Mouse (Mus musculus) cerebellum, adult (tissue): Measurements from ENCODE around the gene Gtf2a2.

Source experiments
- ATAC-seq: cut with Nextera tagmentation; 2 replicates; pipeline ENCODE4 v1.9.2; 2017; ENCODE audit warnings: mild to moderate bottlenecking, moderate library complexity, mixed read lengths; ENCODE audit not compliant: insufficient number of reproducible peaks, low FRiP score, low TSS enrichment

Gtf2a2 gene

DNA sequence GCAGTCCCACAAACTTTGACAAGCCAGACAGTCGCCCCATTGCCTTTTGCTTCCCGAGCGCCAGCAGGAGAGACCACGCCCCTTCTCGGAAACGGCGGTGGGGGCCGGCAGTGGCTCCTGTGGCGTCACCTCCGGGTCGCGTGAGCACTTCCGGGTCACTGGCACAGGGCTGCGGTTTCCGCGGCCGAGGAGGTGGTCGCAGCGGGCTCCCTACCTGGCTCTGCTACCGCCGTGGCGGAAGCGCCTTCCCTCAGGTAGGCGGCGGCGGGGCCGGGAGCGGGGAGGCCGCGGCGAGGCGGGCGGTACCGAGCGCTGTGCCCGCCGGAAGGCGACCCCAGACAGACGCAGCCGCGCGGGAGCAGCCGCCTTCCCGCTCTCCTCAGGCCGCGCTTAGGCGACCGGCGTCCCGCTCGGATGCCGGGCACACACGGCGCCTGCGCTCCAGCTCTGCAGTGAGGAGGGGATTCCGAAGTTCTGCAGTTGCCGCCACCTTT is at the start of gene Gtf2a2:
Gtf2a2 (plus strand) TSS at position 143 of the 494 bp plus-strand sequence.
- ATAC-seq = peak; percentile 92

DNA sequence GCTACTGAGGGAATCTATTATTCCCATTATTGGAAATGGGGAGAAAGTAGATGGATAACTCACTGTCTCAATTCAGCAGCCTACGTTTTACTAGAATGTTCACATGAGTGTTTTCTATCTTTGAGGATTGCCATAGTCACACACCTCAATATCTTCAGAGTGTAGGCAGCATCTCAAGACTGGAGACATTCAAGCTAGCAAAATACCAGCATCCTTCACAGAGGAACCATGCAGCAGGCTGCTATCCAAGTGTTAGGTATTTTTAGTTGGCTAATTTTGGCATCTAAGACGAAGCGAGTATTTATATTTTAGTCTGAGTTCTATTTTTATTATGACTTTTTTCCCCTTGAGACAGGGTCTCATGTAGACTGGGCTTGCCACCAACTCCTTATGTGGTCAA is 48.0 kb upstream of the Gtf2a2 start:
- no peak for ATAC-seq

DNA sequence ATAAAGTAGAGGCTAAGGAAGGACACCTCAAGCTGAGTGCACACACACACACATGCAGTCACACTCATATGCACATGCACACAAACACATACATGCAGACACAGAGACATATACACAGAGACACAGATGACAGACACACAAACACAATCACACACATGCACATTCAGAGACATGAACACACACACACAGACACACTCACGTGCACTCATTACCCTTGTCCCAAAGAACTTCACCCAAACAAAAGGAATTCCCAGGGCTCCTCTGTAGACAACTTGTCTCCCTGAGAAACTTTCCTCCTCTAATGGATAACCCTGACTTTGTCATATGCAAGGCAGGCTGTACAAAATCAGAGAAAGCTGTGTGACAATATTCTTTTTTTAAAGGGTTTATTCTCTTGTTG is 26.8 kb upstream of the Gtf2a2 start:
- no peak for ATAC-seq

DNA sequence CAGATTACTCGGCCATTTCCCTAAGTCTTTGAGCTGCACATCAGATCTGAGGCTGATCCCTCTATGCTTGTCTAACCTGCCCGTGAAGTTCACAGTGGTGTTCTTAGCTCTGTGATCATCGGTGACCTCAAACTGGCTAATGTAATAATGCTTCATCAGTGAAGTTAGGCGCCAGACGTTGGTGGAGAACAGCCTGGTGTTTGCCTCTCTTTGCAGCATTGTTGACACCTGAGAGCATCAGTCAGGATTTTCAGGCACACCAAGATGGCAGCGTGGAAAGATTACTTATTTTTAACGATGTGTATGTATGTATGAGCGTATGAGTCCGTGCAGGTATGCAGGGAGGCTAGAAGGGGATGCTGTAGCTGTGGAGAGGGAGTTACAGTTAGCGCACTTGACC is 26.3 kb upstream of the Gtf2a2 start:
- no peak for ATAC-seq

DNA sequence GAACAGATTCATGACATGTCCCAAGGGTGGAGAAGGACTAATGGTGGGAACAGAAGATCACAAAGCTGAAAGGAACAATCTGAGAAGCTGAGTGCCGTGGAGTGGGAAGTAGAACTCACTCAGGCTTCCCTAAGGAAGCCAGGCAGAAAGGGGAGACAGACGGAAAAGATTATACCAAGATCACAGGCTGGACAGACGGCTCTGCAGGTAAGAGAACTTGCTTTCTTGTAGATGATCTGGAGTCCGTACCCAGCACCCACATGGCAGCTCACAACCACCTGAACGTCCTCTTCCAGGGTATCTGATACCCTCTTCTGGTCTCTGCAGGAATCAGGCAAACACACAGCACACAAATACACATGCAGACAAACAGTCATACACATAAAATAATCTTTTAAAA is 25.8 kb upstream of the Gtf2a2 start:
- ATAC-seq = no peak

DNA sequence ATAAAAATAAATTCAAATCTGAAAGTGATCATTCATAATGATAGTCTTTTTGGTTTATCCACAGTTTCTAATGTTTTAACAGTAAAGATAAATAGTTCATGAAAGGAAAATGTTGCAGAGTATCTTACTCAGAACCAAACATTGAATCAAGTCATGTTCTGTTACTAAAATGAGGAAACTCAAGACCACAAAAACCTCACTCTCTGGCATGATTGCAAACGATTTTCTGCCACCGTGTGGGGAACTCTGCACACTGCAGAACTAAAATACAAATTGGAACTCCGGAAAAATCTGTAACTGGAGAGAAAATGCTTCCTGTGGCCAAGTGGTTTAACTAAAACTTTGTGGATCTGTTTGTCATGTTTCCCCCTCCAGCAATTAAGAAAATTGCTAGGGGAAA is 24.8 kb upstream of the Gtf2a2 start:
- ATAC-seq = no peak

DNA sequence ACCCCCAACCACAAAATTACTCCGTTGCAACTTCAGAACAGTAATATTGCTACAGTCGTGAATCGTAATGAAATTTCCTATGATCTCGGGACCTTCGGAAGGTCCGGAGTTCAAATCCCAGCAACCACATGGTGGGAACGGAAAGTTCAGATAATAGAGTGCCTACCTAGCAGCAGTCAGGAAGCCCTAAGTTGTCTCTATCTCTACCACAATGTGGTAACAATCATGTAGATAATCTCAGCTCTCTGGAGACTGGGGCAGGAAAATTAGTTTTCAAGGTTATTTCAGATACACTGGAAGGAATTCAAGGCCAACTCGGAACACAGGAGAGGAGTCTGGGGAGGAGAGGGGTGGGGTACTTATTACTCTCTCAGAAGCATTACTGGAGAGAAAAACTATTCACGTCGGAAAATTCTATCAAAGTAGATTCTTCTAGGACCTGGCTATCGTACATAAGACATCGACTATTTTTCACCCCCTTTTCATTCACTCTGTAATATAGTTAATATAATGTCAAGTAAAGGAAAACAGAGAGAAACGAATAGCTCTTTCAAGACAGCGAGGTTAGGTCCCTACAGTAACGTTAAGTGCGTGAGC is 23.5 kb upstream of the Gtf2a2 start:
- 0 out of 2 replicates have a peak, but pooled peaks have one; percentile 7 for ATAC-seq

DNA sequence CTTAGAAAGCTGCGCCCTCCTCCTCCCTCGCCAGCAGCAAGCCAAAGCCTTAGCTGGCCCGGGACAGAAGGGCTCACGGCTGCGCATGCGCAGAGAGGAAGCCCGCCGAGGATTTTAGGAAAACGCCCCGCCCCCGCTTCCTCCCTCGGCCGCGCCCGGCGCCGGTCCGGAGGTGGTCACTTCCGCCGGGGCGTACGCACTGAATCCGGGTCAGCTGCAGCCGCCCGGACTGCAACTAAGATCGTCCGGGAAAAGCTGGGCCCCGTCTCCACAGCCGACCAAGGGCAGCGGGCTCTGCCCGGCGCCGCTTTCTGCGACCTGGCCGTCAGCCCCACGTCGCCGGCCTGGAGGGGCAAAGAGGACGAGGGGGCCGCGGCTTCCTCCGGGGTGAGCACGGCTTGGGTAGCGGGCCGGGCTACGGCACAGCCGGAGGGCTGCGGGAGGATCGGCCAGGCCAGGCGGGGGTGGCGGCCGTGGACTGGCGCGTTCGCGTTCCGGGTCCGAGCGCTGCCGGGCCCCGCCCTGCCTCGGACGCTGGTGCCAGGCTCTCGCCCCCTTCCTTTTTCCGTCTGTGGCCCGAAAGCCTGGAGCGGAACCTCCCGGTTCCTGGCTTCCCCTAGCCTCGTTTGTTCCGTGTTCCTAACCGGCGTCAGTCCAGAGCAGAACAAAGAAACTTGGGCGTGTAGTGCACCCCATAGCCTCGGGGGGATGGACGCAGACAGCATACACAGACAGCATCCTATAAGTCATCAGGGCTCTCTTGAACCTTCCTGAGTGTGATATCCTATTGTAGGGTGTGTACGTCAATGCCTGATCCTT is 22.8 kb upstream of the Gtf2a2 start, which contains the start of gene Bnip2:
Bnip2 (plus strand) TSS at position 164 of the 819 bp plus-strand sequence.
- ATAC-seq = peak; percentile 95

DNA sequence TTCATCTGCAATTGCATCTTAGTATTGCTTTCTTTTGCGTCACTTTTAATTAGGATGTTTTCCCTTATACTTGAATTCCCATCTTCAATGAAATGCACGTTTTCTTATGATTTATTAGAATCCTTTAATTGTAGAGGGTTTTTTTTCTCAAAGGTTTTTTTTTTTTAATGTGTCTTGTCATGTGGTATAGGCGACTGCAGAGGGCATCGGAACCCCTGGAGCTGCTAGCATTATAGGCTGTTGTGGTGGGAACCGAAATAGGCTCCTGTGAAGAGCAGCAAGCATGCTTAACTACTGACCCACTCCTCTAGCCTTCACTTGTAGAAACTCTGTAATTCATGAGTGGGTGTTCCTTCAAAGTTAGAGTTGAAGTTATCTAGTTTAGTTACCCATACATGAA is 22.0 kb upstream of the Gtf2a2 start:
- no peak for ATAC-seq

DNA sequence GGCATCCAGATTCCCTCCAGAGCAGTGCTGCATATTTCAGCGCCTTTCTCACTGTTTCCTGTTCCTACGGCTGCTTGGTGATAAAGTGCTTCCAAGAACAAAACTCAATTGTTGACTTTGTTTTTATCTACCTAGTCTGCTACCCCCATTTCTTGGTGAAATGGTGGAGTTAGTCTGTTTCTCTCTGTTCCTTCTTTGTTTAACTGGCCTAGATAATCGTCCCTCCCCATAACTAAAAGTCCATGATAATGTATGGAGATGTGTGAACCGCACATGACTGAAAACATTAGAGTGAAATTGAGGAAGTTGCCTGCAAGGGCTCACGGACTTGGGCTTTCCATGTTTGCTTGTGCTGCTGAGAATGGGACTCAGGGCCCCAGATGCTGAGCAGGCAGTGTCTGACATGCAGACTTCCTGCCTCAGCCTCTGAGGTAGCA is 19.5 kb upstream of the Gtf2a2 start:
- no peak for ATAC-seq

DNA sequence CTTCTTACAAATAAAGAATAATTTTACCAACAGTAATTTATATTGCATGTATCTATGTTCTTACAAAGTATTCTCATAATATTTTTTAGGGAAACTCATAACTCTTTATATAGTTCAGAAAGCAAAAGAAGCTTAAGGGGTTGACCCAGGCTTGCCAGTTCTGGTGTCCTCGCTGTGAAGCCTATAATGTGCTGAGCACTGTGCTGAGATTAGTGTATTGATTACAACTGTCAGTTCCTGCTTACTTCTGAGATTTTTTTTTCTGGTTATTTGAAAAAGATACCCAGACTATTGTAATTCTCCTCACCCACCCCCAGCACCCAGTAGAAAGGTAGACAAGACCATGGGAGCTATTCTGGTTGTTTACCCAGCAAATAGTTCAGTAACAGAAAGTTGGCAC is 18.9 kb upstream of the Gtf2a2 start:
- no peak for ATAC-seq

DNA sequence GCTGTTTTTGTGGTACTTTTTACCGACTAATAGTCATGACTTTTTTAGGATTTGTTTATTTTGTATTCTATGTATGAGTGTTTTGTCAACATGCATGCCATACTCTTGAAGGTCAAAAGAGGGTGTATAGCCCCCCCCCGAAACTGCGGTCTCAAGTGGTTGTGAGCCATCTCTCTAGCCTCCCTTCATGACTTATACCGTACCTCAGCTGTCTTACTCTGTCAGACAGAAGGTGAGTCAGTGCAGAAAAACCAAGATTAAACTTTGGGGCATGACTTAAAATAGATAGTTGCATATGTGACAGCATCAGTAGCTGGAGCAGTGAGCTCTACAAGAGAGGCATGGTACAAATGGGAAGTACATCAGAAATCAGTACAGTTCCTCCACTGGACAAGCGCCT is 17.8 kb upstream of the Gtf2a2 start:
- no peak for ATAC-seq

DNA sequence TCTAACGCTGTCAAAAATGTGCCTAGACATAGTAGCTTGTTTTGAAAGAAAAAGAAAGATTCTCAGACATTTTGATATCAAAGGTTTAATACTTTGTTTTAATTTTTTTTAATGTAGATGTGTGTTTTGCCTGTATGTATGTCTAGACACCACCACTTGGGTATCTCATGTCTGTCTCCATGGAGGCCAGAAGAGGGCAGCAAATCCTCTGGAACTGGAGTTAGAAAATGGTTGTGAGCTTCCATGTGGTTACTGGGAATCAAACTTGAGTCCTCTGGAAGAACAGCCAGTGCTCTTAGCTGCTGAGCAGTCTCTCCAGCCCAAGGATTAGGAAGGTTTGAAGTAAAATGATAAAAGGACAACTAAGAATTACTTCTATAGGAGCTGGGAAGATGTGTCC is 13.0 kb upstream of the Gtf2a2 start:
- ATAC-seq = no peak

DNA sequence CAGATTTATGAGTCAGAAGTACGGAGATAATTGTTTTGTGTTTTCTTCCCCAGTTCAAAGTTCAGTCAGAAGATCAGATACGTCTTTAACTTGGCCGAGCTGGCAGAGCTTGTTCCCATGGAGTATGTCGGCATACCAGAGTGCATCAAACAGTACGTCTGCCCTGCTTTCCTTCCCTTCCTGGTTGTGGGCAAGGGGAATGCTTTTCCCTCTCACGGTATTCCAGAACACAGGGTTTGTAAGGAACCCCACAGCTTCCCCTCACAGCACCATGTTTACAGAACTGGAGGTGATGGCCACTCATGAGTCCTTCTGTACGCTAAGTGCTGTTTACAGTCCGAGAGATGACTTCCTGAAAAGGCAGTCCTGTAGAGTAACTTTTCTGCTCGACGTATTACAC is 8.8 kb upstream of the Gtf2a2 start:
- no peak for ATAC-seq

DNA sequence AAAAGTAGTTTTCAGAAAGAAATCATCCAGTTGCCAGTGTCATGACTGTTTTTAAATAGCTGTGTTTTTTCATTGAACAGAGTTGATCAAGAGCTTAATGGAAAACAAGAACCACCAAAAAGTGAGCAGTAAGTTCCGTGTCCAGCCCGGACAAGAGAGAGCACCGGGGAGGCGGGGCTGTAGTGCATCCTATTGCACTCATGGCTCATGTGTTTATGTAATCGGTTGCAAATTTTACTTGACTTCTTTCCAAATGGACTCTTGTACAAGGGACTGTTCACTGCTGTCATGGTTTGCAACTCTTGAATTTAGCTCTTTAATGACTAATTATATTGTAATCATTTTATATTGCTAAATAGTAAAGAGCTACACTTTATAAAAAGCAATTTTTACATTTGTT is 5.4 kb upstream of the Gtf2a2 start:
- no peak for ATAC-seq

DNA sequence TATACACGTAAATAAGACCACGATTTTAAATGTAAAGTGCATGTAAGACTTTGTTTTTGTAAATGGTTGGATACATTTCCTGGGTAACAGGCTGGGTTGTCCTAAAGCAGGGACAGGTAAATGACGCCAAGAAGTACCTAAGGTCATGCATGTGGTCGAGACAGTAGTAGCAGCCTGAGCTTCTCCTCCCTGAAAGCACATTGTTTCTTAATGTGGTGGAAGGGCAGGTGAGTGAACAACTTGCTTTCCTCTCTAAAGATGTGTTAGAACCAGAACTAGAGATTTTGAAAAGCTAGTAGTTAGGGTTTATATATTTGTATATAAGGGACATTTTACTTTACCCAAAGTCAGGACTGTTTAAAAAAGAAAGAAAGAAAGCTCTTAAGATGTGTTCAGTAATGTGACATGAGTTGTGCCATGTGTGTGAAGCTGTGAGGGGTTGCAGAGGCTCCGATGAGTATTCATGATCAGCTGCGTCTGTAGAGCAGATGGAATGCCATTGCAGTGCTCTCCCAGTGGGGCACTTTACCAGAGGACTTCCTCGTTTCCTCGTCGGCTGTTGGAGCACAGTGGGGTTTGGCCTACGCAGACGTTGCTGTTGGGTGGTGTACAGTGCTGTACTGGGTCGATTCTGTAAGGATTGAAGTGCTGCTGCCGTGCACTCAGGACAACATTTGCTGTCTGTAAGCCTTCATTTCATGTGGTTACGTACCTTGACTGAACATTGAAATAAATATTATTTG is 4.7 kb upstream of the Gtf2a2 start:
- ATAC-seq = no peak

DNA sequence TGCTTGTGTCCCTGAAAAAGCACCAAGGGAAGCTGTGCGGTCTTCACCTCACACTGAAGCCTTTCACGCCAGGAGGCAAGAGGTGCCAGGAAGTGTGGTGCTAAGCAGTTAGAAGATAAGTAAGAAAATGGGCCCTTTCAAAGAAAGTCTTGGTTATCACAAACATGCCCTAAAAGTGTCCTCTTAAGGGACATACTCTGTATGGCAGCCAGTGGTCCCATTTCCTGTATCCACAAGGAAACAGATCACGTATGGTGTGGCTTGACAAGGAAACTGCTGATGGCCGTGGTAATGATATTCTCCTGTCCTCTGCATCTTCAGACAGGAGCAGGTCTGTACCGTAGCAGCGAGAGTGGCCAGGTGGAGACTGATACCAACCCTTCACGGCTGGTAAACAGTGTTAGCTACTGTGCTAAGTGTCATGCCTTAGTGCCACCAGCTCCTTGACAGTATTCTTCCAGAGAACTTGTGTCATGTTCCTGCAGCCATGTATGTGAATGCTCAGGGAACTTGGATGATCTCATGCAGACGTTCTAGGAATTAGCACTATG is 2.5 kb upstream of the Gtf2a2 start:
- ATAC-seq = no peak

DNA sequence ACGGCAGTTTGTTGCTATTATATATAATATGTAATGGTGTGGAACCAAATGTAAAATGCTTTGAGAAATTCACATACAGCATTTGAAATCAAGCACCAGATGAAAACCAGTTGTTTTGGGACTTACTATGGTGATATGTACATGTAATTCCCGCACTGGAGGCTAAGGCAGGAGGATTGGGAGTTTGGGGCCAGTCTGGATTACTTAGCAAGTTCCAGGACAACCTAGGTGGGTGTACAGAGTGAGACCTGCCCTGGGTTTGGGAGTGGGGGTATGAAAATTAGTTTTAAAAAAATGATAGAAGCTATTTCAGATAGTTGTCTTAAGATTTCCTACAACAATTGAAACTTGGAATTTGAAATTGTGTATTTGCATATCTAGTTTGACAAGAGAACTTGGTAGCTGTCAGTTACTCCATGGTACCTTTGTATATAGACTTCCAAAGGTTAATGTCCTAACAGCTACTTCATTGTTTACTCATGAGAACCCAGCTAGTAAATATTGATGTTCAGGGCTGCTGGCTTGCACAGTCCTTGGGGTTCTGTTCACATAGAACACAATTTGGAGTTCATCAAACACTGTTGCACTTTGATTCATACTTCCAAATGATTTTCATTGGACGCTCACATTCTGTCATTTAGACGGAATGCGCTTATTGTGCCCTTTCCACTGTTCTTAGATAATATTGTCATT is 1.4 kb upstream of the Gtf2a2 start:
- ATAC-seq = no peak

DNA sequence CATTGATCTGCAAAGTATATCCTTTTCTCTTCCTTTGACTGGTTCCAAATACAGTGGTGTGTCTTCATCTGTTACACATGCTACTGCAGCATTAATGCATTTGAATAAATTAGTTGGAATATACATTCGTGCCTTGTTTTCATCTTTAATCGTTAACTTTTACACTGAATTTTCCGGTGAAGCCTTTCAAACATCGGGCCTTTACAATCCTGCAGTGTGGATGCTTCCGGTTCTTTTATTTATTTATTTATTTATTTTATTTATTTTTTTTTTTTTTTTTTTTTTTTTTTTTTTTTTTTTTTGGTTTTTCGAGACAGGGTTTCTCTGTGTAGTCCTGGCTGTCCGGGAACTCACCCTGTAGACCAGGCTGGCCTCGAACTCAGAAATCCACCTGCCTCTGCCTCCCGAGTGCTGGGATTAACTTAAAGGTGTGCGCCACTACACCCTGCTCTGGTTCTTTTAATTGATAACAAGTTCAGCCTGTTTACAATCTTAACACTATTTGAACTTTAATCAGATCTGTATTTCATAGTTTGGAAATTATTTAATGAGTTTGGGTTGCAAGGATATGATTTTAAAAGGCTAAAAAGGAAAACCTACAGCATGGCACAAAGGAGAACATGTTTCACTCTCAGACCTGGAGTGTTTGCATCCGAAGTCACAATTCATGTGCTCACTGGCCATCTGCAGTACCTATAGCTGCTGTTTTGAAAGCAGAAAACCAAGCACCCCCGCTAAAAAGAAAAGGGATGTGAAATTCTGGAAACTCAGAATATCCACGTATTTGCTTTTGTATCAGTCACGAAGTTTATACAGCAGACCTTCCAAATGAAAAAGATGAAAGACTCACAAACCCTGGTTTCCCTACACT is 578 bp upstream of the Gtf2a2 start:
- no peak for ATAC-seq
